Mouse (Mus musculus): Measurements from ENCODE around the gene Nrf1. TPM values are rescaled to one million over a fixed set of nuclear protein-coding genes. Genes with fewer than 3 reads are reported as not detected.
A peak's percentile ranks its signal among the peaks of the same experiment; 100 is the strongest.

Nrf1 gene
- polyA plus RNA-seq, 1 experiment from 2014 or later: 77.3 TPM

DNA sequence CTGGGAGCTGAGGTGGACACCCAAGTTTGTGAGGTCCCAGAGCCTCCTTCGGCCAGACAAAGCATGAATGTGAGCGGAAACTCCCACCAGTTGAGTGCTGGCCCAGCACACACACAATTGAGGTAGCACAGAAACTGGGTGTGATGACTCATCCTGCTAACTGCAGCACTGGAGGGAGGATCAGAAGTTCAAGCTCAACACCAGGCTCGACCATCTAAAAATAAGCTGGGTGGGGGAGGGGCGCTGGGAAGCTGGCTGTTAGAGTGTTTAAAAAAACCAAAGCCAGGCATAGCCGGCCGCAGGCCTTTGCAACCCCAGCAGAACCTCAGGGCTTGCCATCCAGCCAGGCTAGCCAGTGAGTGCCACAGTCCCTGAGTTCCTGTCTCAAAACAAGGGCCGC lies 114.3 kb downstream of the Nrf1 start:
- DNase-seq (ENCODE audit: low spot score, missing footprints) (no peak), ATAC-seq (ENCODE audit: low FRiP score) (no peak)
- no peaks in the 10 kb centered on the region for H3K27me3 ChIP-seq (ENCODE audit: control insufficient read depth, insufficient read depth, low read length)
- 55% methylated on average over 7 of the region's 7 CpGs for WGBS
- no peak overlapping the region for H3K9ac ChIP-seq (ENCODE audit: low read length)
- H3K9me3 ChIP-seq (ENCODE audit: control insufficient read depth, low read length): no peaks in the 10 kb centered on the region
- peaks cover 5% of the 10 kb centered on the region for H3K4me1 ChIP-seq (ENCODE audit: control insufficient read depth, insufficient read depth, low read length)
- no peak overlapping the region for H3K4me2 ChIP-seq
- no peak overlapping the region for H3K27ac ChIP-seq (ENCODE audit: low read depth, low read length)
- H3K36me3 ChIP-seq (ENCODE audit: control insufficient read depth, insufficient read depth, low read length): no peaks in the 10 kb centered on the region
- H3K4me3 ChIP-seq (ENCODE audit: low read depth, low read length): no peak overlapping the region

- peaks cover 17% of the 10 kb centered on the region for H3K27me3 ChIP-seq (ENCODE audit: control insufficient read depth, insufficient read depth, low read length)
- 37% methylated on average over 3 of the region's 3 CpGs for WGBS
Measured at GRCm38 (mm10) chr6:30166349-30166748, 118.6 kb downstream of the Nrf1 start.

DNA sequence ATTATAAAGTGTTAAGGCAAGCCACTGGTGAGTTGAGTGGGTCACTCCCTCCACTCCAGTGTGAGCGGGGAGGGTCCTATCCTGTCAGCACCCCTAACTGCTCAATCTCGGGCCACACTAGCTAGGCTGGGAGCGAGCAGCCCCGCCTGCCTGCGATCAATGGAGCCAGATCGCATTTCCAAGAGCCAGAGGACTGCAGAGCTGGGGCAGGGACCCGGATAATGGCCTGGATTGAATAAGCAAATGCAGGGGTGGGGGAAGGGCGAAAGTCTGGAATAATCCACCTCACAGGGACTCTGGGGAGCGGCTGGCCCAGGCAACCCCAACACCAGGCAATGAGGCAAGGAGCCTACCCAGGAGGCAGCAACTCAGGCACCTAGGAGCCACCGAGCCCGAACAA lies 119.4 kb downstream of the Nrf1 start:
- DNase-seq (ENCODE audit: low spot score, missing footprints): no peak
- 13% methylated on average over 11 of the region's 11 CpGs for WGBS
- peak; percentile 76 for ATAC-seq (ENCODE audit: low FRiP score)
- no peaks in the 10 kb centered on the region for H3K36me3 ChIP-seq (ENCODE audit: control insufficient read depth, insufficient read depth, low read length)
- H3K9me3 ChIP-seq (ENCODE audit: control insufficient read depth, low read length): no peaks in the 10 kb centered on the region
- peaks cover 10% of the 10 kb centered on the region for H3K4me1 ChIP-seq (ENCODE audit: control insufficient read depth, insufficient read depth, low read length)
- no peak overlapping the region for H3K4me3 ChIP-seq (ENCODE audit: low read depth, low read length)
- H3K27me3 ChIP-seq (ENCODE audit: control insufficient read depth, insufficient read depth, low read length): peaks cover 25% of the 10 kb centered on the region
- no peak overlapping the region for H3K9ac ChIP-seq (ENCODE audit: low read length)
- H3K27ac ChIP-seq (ENCODE audit: low read depth, low read length): no peak overlapping the region
- H3K4me2 ChIP-seq: no peak overlapping the region

More at GRCm38 (mm10) chr6:30166349-30166748, 118.6 kb downstream of the Nrf1 start:
- H3K36me3 ChIP-seq (ENCODE audit: control insufficient read depth, insufficient read depth, low read length): no peaks in the 10 kb centered on the region
- no peak for DNase-seq (ENCODE audit: low spot score, missing footprints)
- no peak for ATAC-seq (ENCODE audit: low FRiP score)
- no peak overlapping the region for H3K27ac ChIP-seq (ENCODE audit: low read depth, low read length)
- H3K4me3 ChIP-seq (ENCODE audit: low read depth, low read length): no peak overlapping the region
- no peak overlapping the region for H3K4me2 ChIP-seq
- no peak overlapping the region for H3K9ac ChIP-seq (ENCODE audit: low read length)
- no peaks in the 10 kb centered on the region for H3K9me3 ChIP-seq (ENCODE audit: control insufficient read depth, low read length)
- H3K4me1 ChIP-seq (ENCODE audit: control insufficient read depth, insufficient read depth, low read length): peaks cover 11% of the 10 kb centered on the region

DNA sequence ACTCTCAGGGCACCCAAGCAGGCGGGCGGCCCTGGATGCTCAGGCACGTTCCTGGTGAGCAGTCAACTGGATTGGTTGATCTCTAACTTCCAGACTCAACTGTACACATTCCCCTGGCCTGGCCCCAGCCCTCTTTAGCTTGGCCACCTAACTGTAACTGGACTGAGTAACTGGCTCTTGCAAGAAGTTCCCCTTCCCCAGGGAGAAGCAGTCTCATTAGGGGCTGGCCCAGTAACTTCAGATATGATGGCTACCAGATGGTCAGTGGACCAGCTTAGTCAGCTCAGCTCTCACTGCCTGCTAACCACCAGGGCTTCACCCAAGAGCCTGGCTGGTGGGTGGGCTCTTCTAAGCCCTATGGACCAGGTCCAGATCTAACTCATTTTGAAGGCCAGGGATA lies 120.5 kb downstream of the Nrf1 start:
- peaks cover 12% of the 10 kb centered on the region for H3K4me1 ChIP-seq (ENCODE audit: control insufficient read depth, insufficient read depth, low read length)
- no peaks in the 10 kb centered on the region for H3K36me3 ChIP-seq (ENCODE audit: control insufficient read depth, insufficient read depth, low read length)
- H3K4me2 ChIP-seq: no peak overlapping the region
- no peak overlapping the region for H3K4me3 ChIP-seq (ENCODE audit: low read depth, low read length)
- DNase-seq (ENCODE audit: low spot score, missing footprints) (no peak), ATAC-seq (ENCODE audit: low FRiP score) (no peak)
- WGBS: 87% methylated on average over 3 of the region's 3 CpGs
- H3K9ac ChIP-seq (ENCODE audit: low read length): no peak overlapping the region
- H3K27ac ChIP-seq (ENCODE audit: low read depth, low read length): no peak overlapping the region
- H3K9me3 ChIP-seq (ENCODE audit: control insufficient read depth, low read length): no peaks in the 10 kb centered on the region
- H3K27me3 ChIP-seq (ENCODE audit: control insufficient read depth, insufficient read depth, low read length): peaks cover 36% of the 10 kb centered on the region

- Histone ChIP-seq H3K27ac (ENCODE audit: low read depth, low read length) (no peak overlapping the region), H3K9ac (ENCODE audit: low read length) (no peak overlapping the region), H3K4me1 (ENCODE audit: control insufficient read depth, insufficient read depth, low read length) (peaks cover 20% of the 10 kb centered on the region), H3K4me2 (no peak overlapping the region), H3K36me3 (ENCODE audit: control insufficient read depth, insufficient read depth, low read length) (no peaks in the 10 kb centered on the region), H3K9me3 (ENCODE audit: control insufficient read depth, low read length) (no peaks in the 10 kb centered on the region), H3K4me3 (ENCODE audit: low read depth, low read length) (no peak overlapping the region), H3K27me3 (ENCODE audit: control insufficient read depth, insufficient read depth, low read length) (peaks cover 45% of the 10 kb centered on the region)
- ATAC-seq (ENCODE audit: low FRiP score) (no peak), DNase-seq (ENCODE audit: low spot score, missing footprints) (no peak)
- 77% methylated on average over 12 of the region's 12 CpGs for WGBS
Measured at GRCm38 (mm10) chr6:30169148-30169547, 121.4 kb downstream of the Nrf1 start.

DNA sequence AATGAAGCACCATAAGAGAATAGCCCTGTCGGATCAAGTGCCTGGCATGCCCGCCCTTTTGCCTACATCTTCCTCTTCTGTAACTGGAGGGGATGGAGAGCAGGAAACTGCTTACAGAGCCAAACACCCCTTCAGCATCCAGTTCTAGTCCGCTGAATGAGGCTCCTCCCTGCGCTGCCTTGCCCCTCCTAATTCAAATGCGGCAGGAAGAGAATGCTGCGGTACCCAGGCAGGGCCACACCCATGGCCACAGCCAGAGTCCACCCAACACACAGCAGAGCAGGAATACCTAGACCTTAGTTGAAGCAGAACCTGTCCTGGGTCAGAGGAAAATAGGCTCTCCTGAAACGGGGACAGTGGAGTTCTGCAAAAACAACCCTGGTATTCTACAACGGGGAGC lies 123.4 kb downstream of the Nrf1 start:
- Histone ChIP-seq H3K27ac (ENCODE audit: low read depth, low read length) (no peak overlapping the region), H3K9me3 (ENCODE audit: control insufficient read depth, low read length) (no peaks in the 10 kb centered on the region), H3K27me3 (ENCODE audit: control insufficient read depth, insufficient read depth, low read length) (peaks cover 66% of the 10 kb centered on the region), H3K4me3 (ENCODE audit: low read depth, low read length) (no peak overlapping the region), H3K4me1 (ENCODE audit: control insufficient read depth, insufficient read depth, low read length) (peaks cover 37% of the 10 kb centered on the region), H3K4me2 (no peak overlapping the region), H3K36me3 (ENCODE audit: control insufficient read depth, insufficient read depth, low read length) (no peaks in the 10 kb centered on the region), H3K9ac (ENCODE audit: low read length) (no peak overlapping the region)
- WGBS: 25% methylated on average over 8 of the region's 8 CpGs
- peak; percentile 90 for DNase-seq (ENCODE audit: low spot score, missing footprints)
- ATAC-seq (ENCODE audit: low FRiP score): no peak

- H3K9ac ChIP-seq (ENCODE audit: low read length): no peak overlapping the region
- peak; percentile 93 for DNase-seq (ENCODE audit: low spot score, missing footprints)
- no peak for ATAC-seq (ENCODE audit: low FRiP score)
- peaks cover 73% of the 10 kb centered on the region for H3K27me3 ChIP-seq (ENCODE audit: control insufficient read depth, insufficient read depth, low read length)
- no peak overlapping the region for H3K4me2 ChIP-seq
- no peaks in the 10 kb centered on the region for H3K9me3 ChIP-seq (ENCODE audit: control insufficient read depth, low read length)
- peaks cover 36% of the 10 kb centered on the region for H3K4me1 ChIP-seq (ENCODE audit: control insufficient read depth, insufficient read depth, low read length)
- H3K4me3 ChIP-seq (ENCODE audit: low read depth, low read length): no peak overlapping the region
- no peaks in the 10 kb centered on the region for H3K36me3 ChIP-seq (ENCODE audit: control insufficient read depth, insufficient read depth, low read length)
- no peak overlapping the region for H3K27ac ChIP-seq (ENCODE audit: low read depth, low read length)
- 21% methylated on average over 10 of the region's 10 CpGs for WGBS
Measured at GRCm38 (mm10) chr6:30171967-30172366, 124.2 kb downstream of the Nrf1 start.

GRCm38 (mm10) chr6:30172441-30172819 lies 124.6 kb downstream of the Nrf1 start:
- peak; percentile 95 for DNase-seq (ENCODE audit: low spot score, missing footprints)
- H3K36me3 ChIP-seq (ENCODE audit: control insufficient read depth, insufficient read depth, low read length): no peaks in the 10 kb centered on the region
- H3K4me3 ChIP-seq (ENCODE audit: low read depth, low read length): no peak overlapping the region
- 8% methylated on average over 8 of the region's 8 CpGs for WGBS
- no peak overlapping the region for H3K4me2 ChIP-seq
- H3K9me3 ChIP-seq (ENCODE audit: control insufficient read depth, low read length): no peaks in the 10 kb centered on the region
- H3K4me1 ChIP-seq (ENCODE audit: control insufficient read depth, insufficient read depth, low read length): peaks cover 31% of the 10 kb centered on the region
- peaks cover 78% of the 10 kb centered on the region for H3K27me3 ChIP-seq (ENCODE audit: control insufficient read depth, insufficient read depth, low read length)
- no peak overlapping the region for H3K9ac ChIP-seq (ENCODE audit: low read length)
- no peak overlapping the region for H3K27ac ChIP-seq (ENCODE audit: low read depth, low read length)
- no peak for ATAC-seq (ENCODE audit: low FRiP score)

DNA sequence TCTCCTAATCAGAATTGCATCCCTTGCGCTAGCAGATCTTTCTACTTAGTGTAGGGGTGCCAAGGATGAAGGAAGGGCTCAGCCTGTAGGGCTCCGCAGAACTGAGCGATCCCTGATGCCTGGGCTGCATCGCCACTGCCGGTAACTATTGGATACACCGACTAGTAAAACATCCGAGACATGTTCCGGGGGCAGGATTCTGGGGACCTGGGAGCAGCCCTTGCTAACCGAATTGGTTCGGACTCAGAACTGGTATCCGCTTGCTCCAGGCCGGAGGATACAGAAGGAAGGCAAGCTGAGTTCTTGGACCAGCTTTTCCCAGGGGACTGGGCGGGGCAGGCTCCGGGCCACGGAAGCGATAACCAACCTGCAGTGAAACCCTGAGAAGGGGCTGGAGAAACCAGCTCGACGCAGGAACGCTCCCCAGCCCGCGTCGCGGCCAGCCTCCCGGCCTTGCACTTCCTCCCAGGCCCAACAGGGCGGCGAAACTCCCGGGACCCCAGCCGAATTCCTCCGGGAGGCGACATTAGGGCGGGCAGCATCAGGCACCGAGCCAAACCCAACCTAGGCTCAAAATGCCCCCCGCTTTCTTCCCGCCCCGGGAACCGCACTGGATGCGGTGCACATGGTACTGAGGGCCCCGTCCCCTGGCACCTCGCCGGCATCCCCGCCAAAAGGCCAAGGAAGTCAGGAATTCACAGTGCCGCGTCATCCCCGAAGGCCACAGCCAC lies 125.2 kb downstream of the Nrf1 start:
- peaks cover 82% of the 10 kb centered on the region for H3K27me3 ChIP-seq (ENCODE audit: control insufficient read depth, insufficient read depth, low read length)
- peaks cover 29% of the 10 kb centered on the region for H3K4me1 ChIP-seq (ENCODE audit: control insufficient read depth, insufficient read depth, low read length)
- ATAC-seq (ENCODE audit: low FRiP score) (no peak), DNase-seq (ENCODE audit: low spot score, missing footprints) (peak; percentile 95)
- no peaks in the 10 kb centered on the region for H3K9me3 ChIP-seq (ENCODE audit: control insufficient read depth, low read length)
- H3K9ac ChIP-seq (ENCODE audit: low read length): no peak overlapping the region
- WGBS: under 1% methylated on average over 44 of the region's 44 CpGs
- H3K36me3 ChIP-seq (ENCODE audit: control insufficient read depth, insufficient read depth, low read length): no peaks in the 10 kb centered on the region
- peak overlapping the region; percentile 22 for H3K4me3 ChIP-seq (ENCODE audit: low read depth, low read length)
- H3K4me2 ChIP-seq: peak overlapping the region; percentile 31; the same call in 1 of the 2 replicates
- H3K27ac ChIP-seq (ENCODE audit: low read depth, low read length): no peak overlapping the region
